Mouse (Mus musculus) E14TG2a.4 (cell line): ENCODE measurements at regions not wholly inside any gene's neighbourhood (a gene's known extent, or its start where the extent isn't known, plus 50 kb on each side); places are given as distances from the start of the nearest gene placed in this dataset.

ENCODE experiments used
- CTCF ChIP-seq: conservative IDR thresholded peaks from 2 replicates; pipeline ENCODE4 v1.5.1; 2014; ENCODE audit warnings: low read length
- NANOG ChIP-seq: IDR thresholded peaks from 2 replicates; pipeline ENCODE4 v1.6.1; 2014; ENCODE audit warnings: borderline replicate concordance, low read length, mixed read lengths
- POU5F1 ChIP-seq: IDR thresholded peaks from 2 replicates; pipeline ENCODE4 v1.6.1; 2014; ENCODE audit warnings: low read length, borderline replicate concordance

DNA sequence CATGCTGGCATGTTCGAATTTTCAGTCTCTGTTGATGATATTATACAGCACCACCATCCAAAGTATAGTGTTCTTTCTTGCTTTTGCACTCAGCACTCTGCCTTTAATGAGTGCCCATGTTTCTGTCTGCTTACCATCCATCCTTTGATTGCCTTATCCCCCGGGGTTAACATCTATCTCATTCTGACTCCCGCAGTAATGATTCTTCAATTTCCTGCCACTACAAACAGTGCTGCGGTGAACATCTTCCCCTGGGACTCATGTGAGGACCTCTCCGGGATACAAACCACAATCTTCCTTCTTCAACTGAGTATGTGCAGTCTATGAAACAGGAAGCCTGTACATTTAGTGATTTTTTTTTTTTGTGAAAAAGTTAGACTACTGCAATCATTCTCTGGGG is 131.8 kb upstream of the Tmpo start:
- no peak for TF ChIP-seq CTCF
- TF ChIP-seq POU5F1, result no peak
- no peak for TF ChIP-seq NANOG
